ENCODE assay signal across 1 mouse cellular context in the genomic region with DNA sequence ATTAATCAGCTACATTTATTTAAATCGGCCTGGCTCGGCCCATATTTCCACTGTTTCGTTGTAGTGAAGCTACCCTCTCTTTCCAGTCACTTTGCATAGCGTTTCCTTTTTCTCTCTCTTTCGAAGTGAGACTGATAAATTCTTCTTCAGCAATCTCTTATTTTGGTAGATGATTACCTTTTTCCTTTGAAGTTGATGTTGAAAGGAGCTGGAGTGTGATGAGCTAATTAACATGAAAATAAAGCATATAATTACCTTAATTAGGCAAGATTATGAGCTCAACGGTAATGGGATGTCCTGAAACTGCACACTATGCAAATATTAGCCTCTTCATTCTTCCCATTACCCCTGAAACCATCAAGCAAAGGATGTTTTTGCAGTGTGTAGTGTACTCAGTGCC.
TF ChIP-seq lines count a peak whose summit lies in the region.

No protein-coding gene starts in this region.

TF ChIP-seq in CH12.LX, 34 proteins besides CTCF, POLR2A, EP300 and RAD21 (continued from another document):
- TF ChIP-seq MYC (IDR thresholded peaks at IDR 0.05; ENCODE audit: low read depth, low read length) = 0 out of 2 replicates have a peak, but pooled peaks have one; percentile 8
- peak; percentile 33; the same call in 1 of the 2 replicates for TF ChIP-seq TCF12 (IDR thresholded peaks at IDR 0.05; ENCODE audit: low read depth, low read length)
- TF ChIP-seq MAZ (IDR thresholded peaks at IDR 0.05; ENCODE audit: low read depth, low read length) = no peak
- 0 out of 2 replicates have a peak, but pooled peaks have one; percentile 21 for TF ChIP-seq ZMIZ1 (IDR thresholded peaks at IDR 0.05; ENCODE audit: low read depth, low read length)
- peak; percentile 7; the same call in 1 of the 2 replicates for TF ChIP-seq CHD2 (IDR thresholded peaks at IDR 0.05; ENCODE audit: low read length)
- peak; percentile 74 for TF ChIP-seq JUND (conservative IDR thresholded peaks at IDR 0.05; ENCODE audit: low read depth, low read length)
